ENCODE assay signal across 9 mouse cellular contexts in the genomic region with DNA sequence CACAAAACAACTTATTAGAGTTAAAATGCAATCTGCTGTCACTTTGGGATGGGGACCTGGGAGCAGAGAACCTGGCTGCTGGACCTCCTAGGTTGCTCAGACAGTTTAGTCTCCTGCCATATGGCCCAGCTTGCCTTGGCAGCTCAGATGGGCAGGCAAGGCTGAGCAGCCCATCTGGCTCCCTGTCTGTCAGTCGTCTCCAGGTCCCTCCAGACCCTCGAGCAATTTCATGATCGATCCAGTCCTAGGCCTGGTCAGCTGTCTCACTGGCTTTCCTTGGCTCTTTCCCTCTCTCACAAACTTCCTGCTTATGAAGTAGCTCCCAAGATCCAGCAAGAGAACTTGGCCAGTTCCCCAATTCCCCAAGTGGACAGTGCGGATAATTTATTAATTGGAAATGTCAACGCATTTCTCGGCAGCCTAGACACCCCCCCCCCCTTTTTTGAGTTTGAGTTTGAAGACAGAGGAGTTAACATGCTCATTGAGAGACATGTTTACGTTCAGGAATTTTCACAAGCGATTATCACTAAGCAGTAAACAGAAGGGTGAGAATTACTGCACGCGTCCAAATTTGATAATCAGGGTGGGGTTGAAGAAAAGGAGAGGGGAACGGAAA. TPM values are rescaled to one million over a fixed set of nuclear protein-coding genes. Genes with fewer than 3 reads are reported as not detected.
DNase-seq lines count a peak whose midpoint lies in the region; ATAC-seq and TF ChIP-seq lines count a peak whose summit lies in the region.
"Had no signal": no experiment of that assay in that cellular context is flagged by ENCODE, and none has a peak within 500 bp of the region (broad histone marks: within the 10 kb centered on the region; RNA-seq: fewer than 3 reads in every experiment).

No protein-coding gene starts in this region.

- no peaks in the 10 kb centered on the region for H3K36me3 ChIP-seq in heart, embryonic 13.5 days
- H3K36me3 ChIP-seq in forebrain, embryonic 12.5 days (replicated peaks), result no peaks in the 10 kb centered on the region
- no peaks in the 10 kb centered on the region for H3K36me3 ChIP-seq in liver, postnatal 0 days (replicated peaks; ENCODE audit: insufficient read depth, low read length)

- peak overlapping the region; percentile 61 for H3K4me3 ChIP-seq in heart, embryonic 13.5 days
- H3K4me3 ChIP-seq in forebrain, embryonic 12.5 days (replicated peaks), result peak overlapping the region; percentile 52
- H3K4me3 ChIP-seq in liver, postnatal 0 days (ENCODE audit: low read depth, low read length), result peak overlapping the region; percentile 51

- TF ChIP-seq EP300 in liver, postnatal 0 days (IDR thresholded peaks at IDR 0.05; ENCODE audit: low read depth), result no peak

- peak overlapping the region; percentile 73 for H3K9ac ChIP-seq in heart, embryonic 13.5 days
- peak overlapping the region; percentile 55 for H3K9ac ChIP-seq in forebrain, embryonic 12.5 days
- H3K9ac ChIP-seq in liver, postnatal 0 days (replicated peaks), result no peak overlapping the region

- H3K4me1 ChIP-seq in heart, embryonic 13.5 days, result peaks cover 23% of the 10 kb centered on the region
- peaks cover 25% of the 10 kb centered on the region for H3K4me1 ChIP-seq in forebrain, embryonic 12.5 days
- H3K4me1 ChIP-seq in liver, postnatal 0 days (ENCODE audit: insufficient read depth), result peaks cover 12% of the 10 kb centered on the region; the same call in 1 of the 2 replicates

- H3K27ac ChIP-seq in heart, embryonic 13.5 days (replicated peaks), result no peak overlapping the region
- no peak overlapping the region for H3K27ac ChIP-seq in forebrain, embryonic 12.5 days
- no peak overlapping the region for H3K27ac ChIP-seq in liver, postnatal 0 days (ENCODE audit: low read depth)
- H3K27ac ChIP-seq: macrophage had no signal

- no peak for TF ChIP-seq CTCF in liver, postnatal 0 days (IDR thresholded peaks at IDR 0.05; ENCODE audit: low read depth)

- peaks cover 60% of the 10 kb centered on the region for H3K27me3 ChIP-seq in heart, embryonic 13.5 days (replicated peaks)
- peaks cover 56% of the 10 kb centered on the region for H3K27me3 ChIP-seq in forebrain, embryonic 12.5 days
- peaks cover 64% of the 10 kb centered on the region for H3K27me3 ChIP-seq in liver, postnatal 0 days (ENCODE audit: insufficient read depth, low read length)

- peak overlapping the region; percentile 96 for H3K4me2 ChIP-seq in heart, embryonic 13.5 days
- H3K4me2 ChIP-seq in forebrain, embryonic 12.5 days, result peak overlapping the region; percentile 97
- peak overlapping the region; percentile 90 for H3K4me2 ChIP-seq in liver, postnatal 0 days (ENCODE audit: low read depth, low read length)

- no peak for ATAC-seq in heart, embryonic 13.5 days (ENCODE audit: extremely low read depth, insufficient number of reproducible peaks, low FRiP score, low TSS enrichment)
- ATAC-seq in forebrain, embryonic 12.5 days (ENCODE audit: low FRiP score), result no peak
- no peak for ATAC-seq in liver, postnatal 0 days

- WGBS in heart, embryonic 13.5 days, result 2% methylated on average over 11 of the region's 11 CpGs
- 2% methylated on average over 11 of the region's 11 CpGs for WGBS in forebrain, embryonic 12.5 days
- WGBS in liver, postnatal 0 days (ENCODE audit: insufficient replicate concordance), result 3% methylated on average over 11 of the region's 11 CpGs

- no peak for DNase-seq in heart, adult 11 months
- DNase-seq in brain, adult 2 months (ENCODE audit: low read depth, low spot score), result peak; percentile 50
- DNase-seq in liver, postnatal 0 days, result no peak
- DNase-seq in frontal cortex, postnatal 25 days (ENCODE audit: low spot score in 2 of 2), result no peak
- no peak for DNase-seq in left cerebral cortex, postnatal 25 days (ENCODE audit: low spot score in 2 of 2)
- DNase-seq in layer of hippocampus, adult 9-10 months (ENCODE audit: low spot score), result no peak

- no peaks in the 10 kb centered on the region for H3K9me3 ChIP-seq in heart, embryonic 13.5 days
- H3K9me3 ChIP-seq in forebrain, embryonic 12.5 days, result no peaks in the 10 kb centered on the region
- no peaks in the 10 kb centered on the region for H3K9me3 ChIP-seq in liver, postnatal 0 days (ENCODE audit: low read length)

- intact Hi-C loops in left cerebral cortex, postnatal 25 days (cut with DNase I), result loop anchor here (2.0 to 5.0 kb wide), 2 partner anchors 46 to 87 kb away; no protein-coding TSS in a partner anchor

RNA-seq across cellular contexts. Expression of gene Cdc20b, which starts 0.5 kb away (rescaled TPM):
- not detected in 2 replicates for polyA plus RNA-seq in heart, embryonic 13.5 days (2015; fragmentation: Nextera tagmentation; extraction: Ambion mirVana)
- 0.97 and 1.3 TPM in 2 replicates for polyA plus RNA-seq in forebrain, embryonic 12.5 days (2016; fragmentation: Nextera tagmentation; extraction: Ambion mirVana)
- not detected in 2 replicates for polyA plus RNA-seq in liver, postnatal 0 days (2015; fragmentation: Nextera tagmentation; extraction: Ambion mirVana)
- not detected for total RNA-seq in left cerebral cortex, postnatal 25 days (2021)
- polyA plus RNA-seq: macrophage had no signal

RNA-seq across cellular contexts. Expression of gene Gpx8, which starts 11.8 kb away (rescaled TPM):
- polyA plus RNA-seq in heart, embryonic 13.5 days (2015; fragmentation: Nextera tagmentation; extraction: Ambion mirVana), result 134 and 143 TPM in 2 replicates
- 77.0 and 81.2 TPM in 2 replicates for polyA plus RNA-seq in forebrain, embryonic 12.5 days (2016; fragmentation: Nextera tagmentation; extraction: Ambion mirVana)
- 5.5 and 5.8 TPM in 2 replicates for polyA plus RNA-seq in liver, postnatal 0 days (2015; fragmentation: Nextera tagmentation; extraction: Ambion mirVana)
- 1 to 10 TPM; 9.6 to 9.8 TPM for total RNA-seq in left cerebral cortex, postnatal 25 days (2021)
- polyA plus RNA-seq: macrophage had no signal

RNA-seq across cellular contexts. Expression of gene Mcidas, which starts 40.7 kb away (rescaled TPM):
- polyA plus RNA-seq in heart, embryonic 13.5 days (2015; fragmentation: Nextera tagmentation; extraction: Ambion mirVana), result not detected in 2 replicates
- 2.2 and 3.6 TPM in 2 replicates for polyA plus RNA-seq in forebrain, embryonic 12.5 days (2016; fragmentation: Nextera tagmentation; extraction: Ambion mirVana)
- polyA plus RNA-seq in liver, postnatal 0 days (2015; fragmentation: Nextera tagmentation; extraction: Ambion mirVana), result not detected in 2 replicates
- under 1 TPM; 0.18 to 0.44 TPM for total RNA-seq in left cerebral cortex, postnatal 25 days (2021)
- polyA plus RNA-seq: macrophage had no signal

RNA-seq across cellular contexts. Expression of gene Ccno, which starts 46.8 kb away (rescaled TPM):
- 0.20 and 0.24 TPM in 2 replicates for polyA plus RNA-seq in heart, embryonic 13.5 days (2015; fragmentation: Nextera tagmentation; extraction: Ambion mirVana)
- 4.4 and 7.2 TPM in 2 replicates for polyA plus RNA-seq in forebrain, embryonic 12.5 days (2016; fragmentation: Nextera tagmentation; extraction: Ambion mirVana)
- 0.58 TPM in 2 replicates for polyA plus RNA-seq in liver, postnatal 0 days (2015; fragmentation: Nextera tagmentation; extraction: Ambion mirVana)
- 1 to 10 TPM; 1.6 to 1.9 TPM for total RNA-seq in left cerebral cortex, postnatal 25 days (2021)
- polyA plus RNA-seq: macrophage had no signal

Comparison
In these comparisons a context has a peak if more than half of its experiments do, and no peak if none do; other contexts are left out.
1. RNA of gene Gpx8, which starts 11.8 kb away (polyA plus RNA-seq): 134 to 143 TPM in heart, embryonic 13.5 days and 77.0 to 81.2 TPM in forebrain, embryonic 12.5 days; 5.5 to 5.8 TPM in liver, postnatal 0 days; every median in the first group is over 10 times any median in the second.
2. Peak in every context shown above with its lines, with median percentiles within 50 percentile points of each other: H3K4me2 ChIP-seq and H3K4me3 ChIP-seq.